Mouse (Mus musculus): Measurements from ENCODE around the gene Bcl2l15.
"Not testable (repeated sequence)": the region's sequence is repeated elsewhere in the genome, so short reads cannot be mapped to it uniquely, and the experiment has no call there.

The Bcl2l15 gene

GRCm38 (mm10) chr3:103834001-103834400 lies 1.6 kb downstream of the Bcl2l15 start:
- no peak for DNase-seq

- no peak for DNase-seq
Observed at GRCm38 (mm10) chr3:103835272-103835950, 3.0 kb downstream of the Bcl2l15 start.

- DNase-seq, result no peak
Observed at GRCm38 (mm10) chr3:103835951-103836310, 3.5 kb downstream of the Bcl2l15 start.

- DNase-seq, result no peak
Observed at GRCm38 (mm10) chr3:103836453-103836852, 4.1 kb downstream of the Bcl2l15 start.

- DNase-seq, result no peak
Observed at GRCm38 (mm10) chr3:103839711-103840110, 7.3 kb downstream of the Bcl2l15 start.

GRCm38 (mm10) chr3:103840195-103840594 lies 7.8 kb downstream of the Bcl2l15 start:
- not testable (repeated sequence) for DNase-seq

- DNase-seq, result not testable (repeated sequence)
Observed at GRCm38 (mm10) chr3:103840946-103841345, 8.5 kb downstream of the Bcl2l15 start.

GRCm38 (mm10) chr3:103850644-103851363 lies 18.4 kb downstream of the Bcl2l15 start:
- DNase-seq, result no peak

- no peak for DNase-seq
Observed at GRCm38 (mm10) chr3:103851481-103851880, 19.1 kb downstream of the Bcl2l15 start.

GRCm38 (mm10) chr3:103851882-103852281 lies 19.5 kb downstream of the Bcl2l15 start:
- no peak for DNase-seq

- DNase-seq, result peak; percentile 64 to 72
Observed at GRCm38 (mm10) chr3:103852565-103853299, 20.3 kb downstream of the Bcl2l15 start.

GRCm38 (mm10) chr3:103853804-103854203 lies 21.4 kb downstream of the Bcl2l15 start:
- no peak for DNase-seq

- no peak for DNase-seq
Observed at GRCm38 (mm10) chr3:103857036-103857805, 24.8 kb downstream of the Bcl2l15 start.

- DNase-seq, result no peak
Observed at GRCm38 (mm10) chr3:103857977-103858563, 25.7 kb downstream of the Bcl2l15 start.

- peak in 1 of 2 experiments; percentile 5 for DNase-seq
Observed at GRCm38 (mm10) chr3:103858881-103859801, 26.7 kb downstream of the Bcl2l15 start, which contains the start of gene Ptpn22. TSS of gene Ptpn22 (plus strand) at chr3:103859795.

- DNase-seq, result peak; percentile 5 to 26
Observed at GRCm38 (mm10) chr3:103859851-103860391, 27.5 kb downstream of the Bcl2l15 start.

GRCm38 (mm10) chr3:103862721-103863220 lies 30.4 kb downstream of the Bcl2l15 start:
- no peak for DNase-seq

- DNase-seq, result peak in 1 of 2 experiments; percentile 12
Observed at GRCm38 (mm10) chr3:103864200-103864599, 31.8 kb downstream of the Bcl2l15 start.

- no peak for DNase-seq
Observed at GRCm38 (mm10) chr3:103867424-103867971, 35.1 kb downstream of the Bcl2l15 start.

GRCm38 (mm10) chr3:103868008-103868407 lies 35.6 kb downstream of the Bcl2l15 start:
- DNase-seq, result no peak

Data from kidney, postnatal 4 days (tissue).